Mouse (Mus musculus) midbrain, postnatal 0 days (tissue): Measurements from ENCODE around the gene Olfr1053. TPM values are rescaled to one million over a fixed set of nuclear protein-coding genes. Genes with fewer than 3 reads are reported as not detected.

Experiments used
- polyA plus RNA-seq: library from polyadenylated mRNA; unstranded; fragments of >200 nt; fragmentation: Nextera tagmentation; extraction: Ambion mirVana; gene quantifications from 2 replicates; pipeline ENCODE4 v1.2.1, GENCODE M21; 2015
- total RNA-seq: library from RNA; depleted of rRNA; stranded (reverse); fragments of >200 nt; gene quantifications from 2 replicates; pipeline ENCODE4 v1.2.3, GENCODE M21; 2014; rRNA removed

The Olfr1053 gene
- total and polyA plus RNA-seq, 2 experiments from 2014 or later = not detected

Other genes with a start within 250 kb of the Olfr1053 start
- gene Olfr1036, start 241.3 kb downstream of the Olfr1053 start, total RNA-seq = not detected in 2 replicates
- gene Olfr1036, start 241.3 kb downstream of the Olfr1053 start, polyA plus RNA-seq = not detected in 2 replicates
- not detected in 2 replicates for gene Olfr1037, start 227.9 kb downstream of the Olfr1053 start, total RNA-seq
- not detected in 2 replicates for gene Olfr1037, start 227.9 kb downstream of the Olfr1053 start, polyA plus RNA-seq
- gene Olfr1039, start 179.4 kb downstream of the Olfr1053 start, total RNA-seq = not detected in 2 replicates
- not detected in 2 replicates for gene Olfr1039, start 179.4 kb downstream of the Olfr1053 start, polyA plus RNA-seq
- not detected in 2 replicates for gene Olfr1040, start 168.6 kb downstream of the Olfr1053 start, total RNA-seq
- gene Olfr1040, start 168.6 kb downstream of the Olfr1053 start, polyA plus RNA-seq = not detected in 2 replicates
- not detected in 2 replicates for gene Olfr1042, start 153.4 kb downstream of the Olfr1053 start, total RNA-seq
- gene Olfr1042, start 153.4 kb downstream of the Olfr1053 start, polyA plus RNA-seq = not detected in 2 replicates
- not detected in 2 replicates for gene Olfr1043, start 147.8 kb downstream of the Olfr1053 start, total RNA-seq
- gene Olfr1043, start 147.8 kb downstream of the Olfr1053 start, polyA plus RNA-seq = not detected in 2 replicates
- gene Olfr1044, start 137.5 kb downstream of the Olfr1053 start, total RNA-seq = not detected in 2 replicates
- not detected in 2 replicates for gene Olfr1044, start 137.5 kb downstream of the Olfr1053 start, polyA plus RNA-seq
- not detected in 2 replicates for gene Olfr52, start 129.6 kb downstream of the Olfr1053 start, total RNA-seq
- not detected in 2 replicates for gene Olfr52, start 129.6 kb downstream of the Olfr1053 start, polyA plus RNA-seq
- gene Olfr1045, start 112.3 kb downstream of the Olfr1053 start, total RNA-seq = not detected in 2 replicates
- gene Olfr1045, start 112.3 kb downstream of the Olfr1053 start, polyA plus RNA-seq = not detected in 2 replicates
- gene Olfr1046, start 96.0 kb downstream of the Olfr1053 start, total RNA-seq = not detected in 2 replicates
- not detected in 2 replicates for gene Olfr1046, start 96.0 kb downstream of the Olfr1053 start, polyA plus RNA-seq
- not detected in 2 replicates for gene Olfr1047, start 83.9 kb downstream of the Olfr1053 start, total RNA-seq
- gene Olfr1047, start 83.9 kb downstream of the Olfr1053 start, polyA plus RNA-seq = not detected in 2 replicates
- gene Olfr1048, start 75.0 kb downstream of the Olfr1053 start, total RNA-seq = not detected in 2 replicates
- gene Olfr1048, start 75.0 kb downstream of the Olfr1053 start, polyA plus RNA-seq = not detected in 2 replicates
- gene Olfr1049, start 57.0 kb downstream of the Olfr1053 start, total RNA-seq = not detected in 2 replicates
- gene Olfr1049, start 57.0 kb downstream of the Olfr1053 start, polyA plus RNA-seq = not detected in 2 replicates
- not detected in 2 replicates for gene Olfr1051, start 36.2 kb downstream of the Olfr1053 start, total RNA-seq
- gene Olfr1051, start 36.2 kb downstream of the Olfr1053 start, polyA plus RNA-seq = not detected in 2 replicates
- not detected in 2 replicates for gene Olfr1052, start 22.8 kb downstream of the Olfr1053 start, total RNA-seq
- not detected in 2 replicates for gene Olfr1052, start 22.8 kb downstream of the Olfr1053 start, polyA plus RNA-seq
- gene Olfr1054, start 20.1 kb upstream of the Olfr1053 start, total RNA-seq = not detected in 2 replicates
- not detected in 2 replicates for gene Olfr1054, start 20.1 kb upstream of the Olfr1053 start, polyA plus RNA-seq
- not detected in 2 replicates for gene Olfr1055, start 35.0 kb upstream of the Olfr1053 start, total RNA-seq
- gene Olfr1055, start 35.0 kb upstream of the Olfr1053 start, polyA plus RNA-seq = not detected in 2 replicates
- not detected in 2 replicates for gene Olfr1056, start 47.2 kb upstream of the Olfr1053 start, total RNA-seq
- gene Olfr1056, start 47.2 kb upstream of the Olfr1053 start, polyA plus RNA-seq = not detected in 2 replicates
- not detected in 2 replicates for gene Olfr1057, start 63.1 kb upstream of the Olfr1053 start, total RNA-seq
- not detected in 2 replicates for gene Olfr1057, start 63.1 kb upstream of the Olfr1053 start, polyA plus RNA-seq
- gene Olfr1058, start 73.3 kb upstream of the Olfr1053 start, total RNA-seq = not detected in 2 replicates
- not detected in 2 replicates for gene Olfr1058, start 73.3 kb upstream of the Olfr1053 start, polyA plus RNA-seq
- not detected in 2 replicates for gene Olfr1061, start 98.8 kb upstream of the Olfr1053 start, total RNA-seq
- gene Olfr1061, start 98.8 kb upstream of the Olfr1053 start, polyA plus RNA-seq = not detected in 2 replicates
- not detected in 2 replicates for gene Olfr1062, start 111.5 kb upstream of the Olfr1053 start, total RNA-seq
- gene Olfr1062, start 111.5 kb upstream of the Olfr1053 start, polyA plus RNA-seq = not detected in 2 replicates
- gene Olfr1065, start 135.3 kb upstream of the Olfr1053 start, total RNA-seq = not detected in 2 replicates
- gene Olfr1065, start 135.3 kb upstream of the Olfr1053 start, polyA plus RNA-seq = not detected in 2 replicates
- not detected in 2 replicates for gene Olfr1066, start 141.0 kb upstream of the Olfr1053 start, total RNA-seq
- gene Olfr1066, start 141.0 kb upstream of the Olfr1053 start, polyA plus RNA-seq = not detected in 2 replicates
- not detected in 2 replicates for gene Olfr228, start 172.1 kb upstream of the Olfr1053 start, total RNA-seq
- not detected in 2 replicates for gene Olfr228, start 172.1 kb upstream of the Olfr1053 start, polyA plus RNA-seq
- not detected in 2 replicates for gene Olfr1076, start 193.2 kb upstream of the Olfr1053 start, total RNA-seq
- not detected in 2 replicates for gene Olfr1076, start 193.2 kb upstream of the Olfr1053 start, polyA plus RNA-seq
- gene Olfr1079, start 227.2 kb upstream of the Olfr1053 start, total RNA-seq = not detected in 2 replicates
- not detected in 2 replicates for gene Olfr1079, start 227.2 kb upstream of the Olfr1053 start, polyA plus RNA-seq
- not detected in 2 replicates for gene Olfr1080, start 243.0 kb upstream of the Olfr1053 start, total RNA-seq
- gene Olfr1080, start 243.0 kb upstream of the Olfr1053 start, polyA plus RNA-seq = not detected in 2 replicates